8 mouse cellular contexts compared by ENCODE assay signal in genomic region chr6:99159452-99160347, GRCm38 (mm10).
DNase-seq lines count a peak whose midpoint lies in the region; ATAC-seq and TF ChIP-seq lines count a peak whose summit lies in the region.
"Had no signal": no experiment of that assay in that cellular context is flagged by ENCODE, and none has a peak within 500 bp of the region (broad histone marks: within the 10 kb centered on the region; RNA-seq: fewer than 3 reads in every experiment).

No protein-coding gene starts in this region.

- peak; percentile 33 for ATAC-seq in kidney, postnatal 0 days (replicated peaks; ENCODE audit: low FRiP score, low read depth)
- no peak for ATAC-seq in hindbrain, embryonic 13.5 days (ENCODE audit: low FRiP score)
- ATAC-seq in neural tube, embryonic 15.5 days (ENCODE audit: low FRiP score): peak; percentile 78
- ATAC-seq in inflammation-experienced regulatory T-cells, adult 6 months: no peak

- WGBS in kidney, postnatal 0 days: 29% methylated on average over 23 of the region's 23 CpGs
- 49% methylated on average over 23 of the region's 23 CpGs for WGBS in hindbrain, embryonic 13.5 days
- WGBS in neural tube, embryonic 15.5 days: 32% methylated on average over 23 of the region's 23 CpGs

- peak overlapping the region; percentile 41 for H3K4me2 ChIP-seq in kidney, postnatal 0 days (ENCODE audit: low read length)
- 0 out of 2 replicates have a peak overlapping the region, but pooled peaks have one; percentile 4 for H3K4me2 ChIP-seq in hindbrain, embryonic 13.5 days
- H3K4me2 ChIP-seq in neural tube, embryonic 15.5 days: peak overlapping the region; percentile 41

- 0 out of 2 replicates have a peak, but pooled peaks cover 9% of the 10 kb centered on the region for H3K4me1 ChIP-seq in kidney, postnatal 0 days (replicated peaks; ENCODE audit: insufficient read depth, low read length)
- H3K4me1 ChIP-seq in hindbrain, embryonic 13.5 days (replicated peaks): peaks cover 15% of the 10 kb centered on the region
- H3K4me1 ChIP-seq in neural tube, embryonic 15.5 days: peaks cover 15% of the 10 kb centered on the region

- DNase-seq in kidney, postnatal 0 days (ENCODE audit: low spot score): peak; percentile 83
- DNase-seq in kidney, adult 11 months: no peak
- peak; percentile 63 for DNase-seq in embryo, embryonic 11 days
- DNase-seq in frontal cortex, postnatal 10 days (ENCODE audit: low spot score in 2 of 2): no peak
- DNase-seq: cerebellum, postnatal 36 days had no signal

- no peaks in the 10 kb centered on the region for H3K36me3 ChIP-seq in kidney, postnatal 0 days (ENCODE audit: insufficient read depth, low read length)
- no peaks in the 10 kb centered on the region for H3K36me3 ChIP-seq in hindbrain, embryonic 13.5 days
- H3K36me3 ChIP-seq in neural tube, embryonic 15.5 days: no peaks in the 10 kb centered on the region

- no peak overlapping the region; the same call in 1 of the 2 replicates for H3K27ac ChIP-seq in kidney, postnatal 0 days
- H3K27ac ChIP-seq in hindbrain, embryonic 13.5 days: peak overlapping the region; percentile 45; the same call in 1 of the 2 replicates
- H3K27ac ChIP-seq in neural tube, embryonic 15.5 days (replicated peaks): peak overlapping the region; percentile 63

- no peaks in the 10 kb centered on the region for H3K9me3 ChIP-seq in kidney, postnatal 0 days (replicated peaks; ENCODE audit: low read length)
- H3K9me3 ChIP-seq in hindbrain, embryonic 13.5 days: no peaks in the 10 kb centered on the region
- no peaks in the 10 kb centered on the region for H3K9me3 ChIP-seq in neural tube, embryonic 15.5 days (replicated peaks)

- no peaks in the 10 kb centered on the region for H3K27me3 ChIP-seq in kidney, postnatal 0 days (ENCODE audit: insufficient read depth, low read length)
- H3K27me3 ChIP-seq in hindbrain, embryonic 13.5 days: no peaks in the 10 kb centered on the region
- H3K27me3 ChIP-seq in neural tube, embryonic 15.5 days (replicated peaks): no peaks in the 10 kb centered on the region

- TF ChIP-seq CTCF in kidney, postnatal 0 days (IDR thresholded peaks at IDR 0.05; ENCODE audit: low read depth): no peak

- no peak overlapping the region for H3K9ac ChIP-seq in kidney, postnatal 0 days (ENCODE audit: low read depth, low read length)
- H3K9ac ChIP-seq in hindbrain, embryonic 13.5 days: no peak overlapping the region
- no peak overlapping the region for H3K9ac ChIP-seq in neural tube, embryonic 15.5 days (replicated peaks)

- H3K4me3 ChIP-seq in kidney, postnatal 0 days (replicated peaks; ENCODE audit: low read depth, low read length): no peak overlapping the region
- no peak overlapping the region for H3K4me3 ChIP-seq in hindbrain, embryonic 13.5 days
- H3K4me3 ChIP-seq in neural tube, embryonic 15.5 days (replicated peaks): no peak overlapping the region

Comparison
In these comparisons a context has a peak if more than half of its experiments do, and no peak if none do; other contexts are left out.
1. DNase-seq: peak in kidney, postnatal 0 days (single experiment) and embryo, embryonic 11 days (single experiment); none in kidney, adult 11 months (single experiment) and frontal cortex, postnatal 10 days (0 of 2).
2. ATAC-seq: peak in kidney, postnatal 0 days (single experiment) and neural tube, embryonic 15.5 days (single experiment); none in hindbrain, embryonic 13.5 days (single experiment) and inflammation-experienced regulatory T-cells, adult 6 months (single experiment).
3. Peak in every context shown above with its lines, with median percentiles within 50 percentile points of each other: H3K4me2 ChIP-seq.